Mouse (Mus musculus): ENCODE measurements around the gene Btaf1.

GRCm38 (mm10) chr19:36932097-36932496, 6.2 kb downstream of the Btaf1 start:
- TF ChIP-seq CTCF (IDR thresholded peaks at IDR 0.05; ENCODE audit: borderline replicate concordance, insufficient read depth, low read length), result no peak
- no peak for TF ChIP-seq POLR2A (IDR thresholded peaks at IDR 0.05; ENCODE audit: low read depth, low read length)

Measured in embryonic fibroblast, embryonic 13.5 days (primary cell).